Mouse (Mus musculus): ENCODE measurements around the gene Ppp2r5a. TPM values are rescaled to one million over a fixed set of nuclear protein-coding genes. Genes with fewer than 3 reads are reported as not detected.

Ppp2r5a gene
- polyA plus RNA-seq, 1 experiment from 2014 or later, result 22.6 TPM

DNA sequence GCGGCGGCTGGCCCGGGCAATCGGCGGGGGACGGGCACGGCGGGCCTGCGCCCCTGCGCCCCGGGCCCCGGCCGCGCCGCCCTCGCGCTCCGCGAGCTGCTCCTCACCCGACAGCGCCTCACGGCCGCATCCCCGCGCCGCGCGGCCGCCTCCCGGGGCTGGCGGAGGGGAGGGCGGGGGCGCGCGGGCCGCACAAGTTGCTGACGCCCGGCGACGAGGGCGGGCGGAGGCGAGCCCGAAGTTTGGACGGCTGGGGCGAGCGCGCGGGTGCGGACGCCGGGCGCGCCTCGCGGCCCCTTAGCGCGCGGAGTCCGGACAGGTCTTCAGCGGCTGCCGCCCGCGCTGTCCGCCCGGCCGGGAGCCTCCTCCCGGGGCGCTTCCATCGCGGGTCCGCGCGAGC, 6.6 kb downstream of the Ppp2r5a start:
- ATAC-seq (ENCODE audit: insufficient read depth, low FRiP score, low TSS enrichment) (peak; percentile 14; the same call in 1 of the 2 replicates), DNase-seq (ENCODE audit: low spot score) (peak; percentile 70)
- Histone ChIP-seq H3K9ac (ENCODE audit: low read length) (peak overlapping the region; percentile 68), H3K27me3 (ENCODE audit: control insufficient read depth, insufficient read depth, low read length) (0 out of 2 replicates have a peak, but pooled peaks cover 2% of the 10 kb centered on the region), H3K9me3 (ENCODE audit: control insufficient read depth, low read length) (no peaks in the 10 kb centered on the region), H3K27ac (ENCODE audit: low read depth, low read length) (no peak overlapping the region), H3K4me1 (ENCODE audit: control insufficient read depth, insufficient read depth, low read length) (peaks cover 3% of the 10 kb centered on the region; the same call in 1 of the 2 replicates), H3K4me2 (ENCODE audit: low read depth) (peak overlapping the region; percentile 76), H3K36me3 (ENCODE audit: control insufficient read depth, insufficient read depth, low read length) (no peaks in the 10 kb centered on the region), H3K4me3 (ENCODE audit: low read depth, low read length) (peak overlapping the region; percentile 51)
- WGBS, result under 1% methylated on average over 64 of the region's 74 CpGs

DNA sequence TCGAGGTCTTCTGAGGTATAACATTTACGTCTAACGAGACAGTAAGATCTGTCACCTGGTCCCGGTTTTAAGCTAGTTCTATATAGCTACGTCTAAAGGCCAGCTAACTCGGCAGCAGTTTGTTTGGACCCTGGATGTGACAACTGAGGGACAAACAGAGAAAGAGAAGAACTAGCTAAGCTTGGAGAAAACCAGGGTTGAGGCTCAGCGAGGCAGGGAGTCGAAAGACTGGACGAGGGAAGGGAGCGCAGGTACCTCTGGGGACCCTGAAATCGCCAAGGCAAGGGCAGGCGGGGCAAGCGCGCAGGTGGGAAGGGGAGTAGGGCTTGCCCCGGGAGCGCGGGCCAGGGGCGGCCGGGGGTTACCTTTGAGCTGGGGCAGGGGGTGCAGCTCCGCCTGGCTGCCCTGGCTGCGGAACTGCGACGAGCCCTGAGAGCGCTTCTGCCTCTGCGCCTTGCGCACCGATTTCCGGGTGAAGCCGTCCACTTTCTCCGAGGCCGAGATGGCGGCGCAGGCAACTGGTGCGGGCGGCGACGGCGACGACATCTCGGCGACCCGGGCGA, 7.1 kb downstream of the Ppp2r5a start:
- DNase-seq (ENCODE audit: low spot score) (peak; percentile 49), ATAC-seq (ENCODE audit: insufficient read depth, low FRiP score, low TSS enrichment) (no peak)
- Histone ChIP-seq H3K4me1 (ENCODE audit: control insufficient read depth, insufficient read depth, low read length) (peaks cover 3% of the 10 kb centered on the region; the same call in 1 of the 2 replicates), H3K9ac (ENCODE audit: low read length) (peak overlapping the region; percentile 68), H3K4me2 (ENCODE audit: low read depth) (peak overlapping the region; percentile 76), H3K36me3 (ENCODE audit: control insufficient read depth, insufficient read depth, low read length) (no peaks in the 10 kb centered on the region), H3K4me3 (ENCODE audit: low read depth, low read length) (peak overlapping the region; percentile 51), H3K9me3 (ENCODE audit: control insufficient read depth, low read length) (no peaks in the 10 kb centered on the region), H3K27me3 (ENCODE audit: control insufficient read depth, insufficient read depth, low read length) (0 out of 2 replicates have a peak, but pooled peaks cover 2% of the 10 kb centered on the region), H3K27ac (ENCODE audit: low read depth, low read length) (no peak overlapping the region)
- under 1% methylated on average over 37 of the region's 43 CpGs for WGBS

DNA sequence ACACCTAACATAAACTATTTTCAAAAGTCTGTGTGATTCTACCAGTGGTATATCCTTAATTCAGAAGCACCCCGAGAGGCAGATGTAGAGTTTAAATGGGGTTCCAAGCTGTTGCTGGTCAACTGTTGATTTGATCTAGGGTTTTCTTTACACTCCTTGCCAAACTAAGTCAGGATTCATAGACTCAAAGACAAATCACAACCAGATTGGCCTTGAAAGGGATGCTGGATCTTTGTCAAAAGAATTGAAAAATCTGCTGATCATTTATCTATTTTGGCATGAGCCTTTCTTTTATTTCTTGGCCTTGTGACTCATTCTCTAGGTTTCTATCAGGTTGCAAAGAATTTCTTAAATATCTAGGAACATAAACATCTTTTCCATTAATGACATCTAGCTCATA, 7.9 kb downstream of the Ppp2r5a start:
- Histone ChIP-seq H3K4me2 (ENCODE audit: low read depth) (peak overlapping the region; percentile 76), H3K27ac (ENCODE audit: low read depth, low read length) (no peak overlapping the region), H3K4me1 (ENCODE audit: control insufficient read depth, insufficient read depth, low read length) (peaks cover 3% of the 10 kb centered on the region; the same call in 1 of the 2 replicates), H3K9me3 (ENCODE audit: control insufficient read depth, low read length) (no peaks in the 10 kb centered on the region), H3K9ac (ENCODE audit: low read length) (no peak overlapping the region), H3K4me3 (ENCODE audit: low read depth, low read length) (peak overlapping the region; percentile 51), H3K27me3 (ENCODE audit: control insufficient read depth, insufficient read depth, low read length) (0 out of 2 replicates have a peak, but pooled peaks cover 2% of the 10 kb centered on the region), H3K36me3 (ENCODE audit: control insufficient read depth, insufficient read depth, low read length) (no peaks in the 10 kb centered on the region)
- WGBS, result 48% methylated on average over 1 of the region's 1 CpGs
- ATAC-seq (ENCODE audit: insufficient read depth, low FRiP score, low TSS enrichment), result no peak
- DNase-seq (ENCODE audit: low spot score), result no peak

GRCm38 (mm10) chr1:191394126-191394525, 8.9 kb downstream of the Ppp2r5a start:
- 78% methylated on average over 2 of the region's 2 CpGs for WGBS
- ATAC-seq (ENCODE audit: insufficient read depth, low FRiP score, low TSS enrichment) (no peak), DNase-seq (ENCODE audit: low spot score) (no peak)
- peaks cover 3% of the 10 kb centered on the region; the same call in 1 of the 2 replicates for H3K4me1 ChIP-seq (ENCODE audit: control insufficient read depth, insufficient read depth, low read length)
- no peaks in the 10 kb centered on the region for H3K36me3 ChIP-seq (ENCODE audit: control insufficient read depth, insufficient read depth, low read length)
- 0 out of 2 replicates have a peak, but pooled peaks cover 2% of the 10 kb centered on the region for H3K27me3 ChIP-seq (ENCODE audit: control insufficient read depth, insufficient read depth, low read length)
- no peak overlapping the region for H3K4me2 ChIP-seq (ENCODE audit: low read depth)
- H3K9me3 ChIP-seq (ENCODE audit: control insufficient read depth, low read length), result no peaks in the 10 kb centered on the region
- H3K9ac ChIP-seq (ENCODE audit: low read length), result no peak overlapping the region
- no peak overlapping the region for H3K4me3 ChIP-seq (ENCODE audit: low read depth, low read length)
- no peak overlapping the region for H3K27ac ChIP-seq (ENCODE audit: low read depth, low read length)

DNA sequence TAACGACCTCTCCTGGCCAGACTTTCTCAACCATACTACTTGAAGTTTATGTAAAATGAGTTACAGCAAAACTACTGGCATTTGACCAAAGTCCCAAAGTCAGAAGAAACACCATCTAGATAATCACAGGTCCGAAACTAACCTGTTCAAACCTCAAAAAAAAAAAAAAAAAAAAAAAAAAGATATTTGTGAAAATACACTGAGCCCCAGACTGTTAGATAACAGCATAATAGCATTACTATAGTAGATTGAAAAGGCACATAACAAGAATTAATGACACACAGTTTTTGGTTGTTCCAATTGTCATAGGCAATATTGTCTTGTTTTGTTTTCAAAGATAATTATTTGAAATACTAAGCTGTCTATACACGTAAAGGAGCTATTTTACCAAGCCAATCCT, 9.5 kb downstream of the Ppp2r5a start:
- no peaks in the 10 kb centered on the region for H3K36me3 ChIP-seq (ENCODE audit: control insufficient read depth, insufficient read depth, low read length)
- no peak overlapping the region for H3K9ac ChIP-seq (ENCODE audit: low read length)
- DNase-seq (ENCODE audit: low spot score) (no peak), ATAC-seq (ENCODE audit: insufficient read depth, low FRiP score, low TSS enrichment) (no peak)
- 89% methylated on average over 3 of the region's 3 CpGs for WGBS
- H3K4me2 ChIP-seq (ENCODE audit: low read depth), result no peak overlapping the region
- no peak overlapping the region for H3K4me3 ChIP-seq (ENCODE audit: low read depth, low read length)
- H3K27me3 ChIP-seq (ENCODE audit: control insufficient read depth, insufficient read depth, low read length), result 0 out of 2 replicates have a peak, but pooled peaks cover 2% of the 10 kb centered on the region
- H3K4me1 ChIP-seq (ENCODE audit: control insufficient read depth, insufficient read depth, low read length), result peaks cover 3% of the 10 kb centered on the region; the same call in 1 of the 2 replicates
- no peaks in the 10 kb centered on the region for H3K9me3 ChIP-seq (ENCODE audit: control insufficient read depth, low read length)
- H3K27ac ChIP-seq (ENCODE audit: low read depth, low read length), result no peak overlapping the region

- no peak overlapping the region for H3K4me3 ChIP-seq (ENCODE audit: low read depth, low read length)
- DNase-seq (ENCODE audit: low spot score) (peak; percentile 40), ATAC-seq (ENCODE audit: insufficient read depth, low FRiP score, low TSS enrichment) (no peak)
- H3K27me3 ChIP-seq (ENCODE audit: control insufficient read depth, insufficient read depth, low read length), result 0 out of 2 replicates have a peak, but pooled peaks cover 2% of the 10 kb centered on the region
- no peaks in the 10 kb centered on the region for H3K9me3 ChIP-seq (ENCODE audit: control insufficient read depth, low read length)
- H3K4me2 ChIP-seq (ENCODE audit: low read depth), result no peak overlapping the region
- peaks cover 3% of the 10 kb centered on the region; the same call in 1 of the 2 replicates for H3K4me1 ChIP-seq (ENCODE audit: control insufficient read depth, insufficient read depth, low read length)
- no peaks in the 10 kb centered on the region for H3K36me3 ChIP-seq (ENCODE audit: control insufficient read depth, insufficient read depth, low read length)
- 26% methylated on average over 3 of the region's 3 CpGs for WGBS
- no peak overlapping the region for H3K9ac ChIP-seq (ENCODE audit: low read length)
- no peak overlapping the region for H3K27ac ChIP-seq (ENCODE audit: low read depth, low read length)
Measured at GRCm38 (mm10) chr1:191391311-191391710, 11.8 kb downstream of the Ppp2r5a start.

- Histone ChIP-seq H3K9me3 (ENCODE audit: control insufficient read depth, low read length) (no peaks in the 10 kb centered on the region), H3K4me3 (ENCODE audit: low read depth, low read length) (no peak overlapping the region), H3K27me3 (ENCODE audit: control insufficient read depth, insufficient read depth, low read length) (no peaks in the 10 kb centered on the region), H3K9ac (ENCODE audit: low read length) (no peak overlapping the region), H3K36me3 (ENCODE audit: control insufficient read depth, insufficient read depth, low read length) (no peaks in the 10 kb centered on the region), H3K27ac (ENCODE audit: low read depth, low read length) (no peak overlapping the region), H3K4me2 (ENCODE audit: low read depth) (no peak overlapping the region), H3K4me1 (ENCODE audit: control insufficient read depth, insufficient read depth, low read length) (no peaks in the 10 kb centered on the region)
- no peak for DNase-seq (ENCODE audit: low spot score)
- 95% methylated on average over 10 of the region's 10 CpGs for WGBS
- ATAC-seq (ENCODE audit: insufficient read depth, low FRiP score, low TSS enrichment), result no peak
Measured at GRCm38 (mm10) chr1:191384786-191385430, 18.2 kb downstream of the Ppp2r5a start.

DNA sequence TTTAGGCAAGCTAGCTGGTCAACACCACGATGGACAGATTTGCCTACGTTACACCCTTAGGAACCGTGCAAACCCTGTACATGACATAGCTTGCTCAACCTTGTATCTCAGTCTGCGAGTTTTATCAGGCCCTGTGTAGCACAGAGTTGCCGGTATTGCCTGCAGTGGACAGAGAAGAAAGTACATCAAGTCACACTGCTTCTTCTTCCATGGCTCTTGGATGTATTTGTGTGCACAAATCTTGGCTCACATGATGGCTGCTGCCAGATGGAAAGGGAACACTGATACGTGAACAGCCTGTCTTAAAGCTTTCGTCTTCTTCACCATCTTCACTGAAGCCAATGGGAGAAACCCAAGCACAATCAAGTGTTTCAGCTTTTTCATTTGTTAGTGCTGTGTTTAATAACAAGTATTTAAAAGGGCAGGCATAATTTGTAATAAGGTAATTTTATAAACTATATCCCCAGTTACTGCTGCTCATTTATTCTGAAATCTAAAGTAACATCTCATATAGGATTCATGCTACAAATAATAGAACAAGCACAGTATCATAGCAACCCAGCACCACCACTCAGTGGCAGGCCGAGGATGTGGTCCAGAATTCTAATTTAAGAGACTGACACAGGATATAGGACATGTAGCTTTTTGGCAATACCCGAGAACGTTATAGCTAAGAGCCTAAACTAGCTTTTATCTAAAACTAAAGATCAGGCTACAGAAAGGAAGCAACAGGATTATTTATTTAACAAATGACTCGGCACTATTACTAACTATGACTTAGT, 20.9 kb downstream of the Ppp2r5a start:
- ATAC-seq (ENCODE audit: insufficient read depth, low FRiP score, low TSS enrichment), result no peak
- H3K4me3 ChIP-seq (ENCODE audit: low read depth, low read length), result no peak overlapping the region
- H3K27me3 ChIP-seq (ENCODE audit: control insufficient read depth, insufficient read depth, low read length), result no peaks in the 10 kb centered on the region
- H3K9me3 ChIP-seq (ENCODE audit: control insufficient read depth, low read length), result no peaks in the 10 kb centered on the region
- no peak for DNase-seq (ENCODE audit: low spot score)
- no peak overlapping the region for H3K9ac ChIP-seq (ENCODE audit: low read length)
- H3K4me2 ChIP-seq (ENCODE audit: low read depth), result no peak overlapping the region
- H3K27ac ChIP-seq (ENCODE audit: low read depth, low read length), result no peak overlapping the region
- H3K36me3 ChIP-seq (ENCODE audit: control insufficient read depth, insufficient read depth, low read length), result no peaks in the 10 kb centered on the region
- 95% methylated on average over 11 of the region's 11 CpGs for WGBS
- no peaks in the 10 kb centered on the region for H3K4me1 ChIP-seq (ENCODE audit: control insufficient read depth, insufficient read depth, low read length)
